Mouse (Mus musculus) lung, adult 10 weeks (tissue): Measurements from ENCODE around the gene Gm11733. TPM values are rescaled to one million over a fixed set of nuclear protein-coding genes. Genes with fewer than 3 reads are reported as not detected.

Experiments
- polyA plus RNA-seq: library from polyadenylated mRNA; stranded (reverse); fragments of 350-450 nt; fragmentation: Illumina TruSeq; extraction: RNeasy Lipid Tissue Mini Kit (QIAGEN cat#74804); gene quantifications from one replicate; pipeline ENCODE4 v1.2.3, GENCODE M21; 2014; ENCODE audit warnings: low read depth, low replicate concordance; ENCODE audit not compliant: insufficient read depth

The Gm11733 gene
- not detected for polyA plus RNA-seq

DNA sequence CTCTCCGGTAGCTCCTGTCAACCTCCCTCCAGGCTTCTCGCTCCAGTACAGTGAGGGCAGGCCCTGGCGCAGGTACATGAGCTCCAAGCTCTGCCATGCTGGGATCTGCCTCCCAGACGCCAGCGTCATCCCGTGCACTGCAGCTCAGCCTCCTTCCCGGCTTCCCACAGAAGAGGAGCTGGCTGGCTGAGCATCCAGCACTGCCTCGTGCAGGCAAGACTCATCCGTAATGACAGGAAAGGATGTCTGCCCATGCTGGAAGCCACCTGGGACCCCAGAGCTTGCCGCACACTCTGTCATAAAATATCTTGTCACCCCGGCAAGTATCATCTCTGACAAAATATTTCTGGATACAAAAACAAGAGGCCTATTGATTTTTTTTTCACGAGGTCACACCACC is at the start of gene Gm11733:
Gene Gm11733, plus strand, starts transcription at position 171 of the 400 bp plus-strand sequence.

Other genes starting within 250 kb of the Gm11733 start
- gene Tnrc6c, start 169.9 kb downstream of the Gm11733 start, polyA plus RNA-seq, result 4.4 TPM